Mouse (Mus musculus): ENCODE data around the gene Prrc2b.

Gene Prrc2b

DNA sequence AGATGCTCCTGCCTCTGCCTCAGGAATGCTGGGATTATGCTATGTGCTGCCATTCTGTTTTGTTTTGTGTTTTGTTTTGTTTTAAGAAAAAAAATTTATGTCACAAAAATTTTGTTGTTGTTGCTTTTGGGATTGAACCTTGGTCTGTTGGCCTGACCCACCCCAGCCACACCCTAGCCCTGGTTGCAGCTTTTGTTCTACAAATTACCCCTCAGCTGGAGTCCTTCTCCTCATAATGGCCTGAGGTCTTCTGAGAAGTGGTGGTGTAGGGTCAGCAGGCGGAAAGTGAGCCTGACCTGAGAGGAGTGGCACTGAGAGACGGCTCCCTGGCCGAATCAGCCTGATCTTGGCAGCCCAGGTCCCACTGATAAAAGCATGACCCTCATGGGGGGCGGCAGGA lies 11.8 kb downstream of the Prrc2b start:
- no peak for DNase-seq

DNA sequence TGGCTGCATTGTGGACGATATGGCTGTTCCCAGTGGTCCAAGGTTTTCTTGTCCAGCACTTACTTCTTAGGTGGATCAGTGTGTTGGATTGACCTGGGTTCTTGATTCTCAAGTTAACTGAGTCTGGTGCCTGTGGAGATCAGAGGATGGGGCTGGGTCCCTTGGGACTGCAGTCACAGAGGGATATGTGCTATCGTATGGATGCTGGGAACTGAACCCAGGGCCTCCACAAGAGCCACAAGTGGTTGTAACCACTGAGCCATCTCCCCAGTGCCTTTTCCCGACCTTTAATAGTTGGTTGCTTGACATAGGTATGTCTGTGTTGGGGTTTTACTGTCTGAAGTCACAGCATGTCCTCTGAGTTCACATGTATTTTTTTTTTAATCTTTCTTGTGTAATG lies 12.2 kb downstream of the Prrc2b start:
- no peak for DNase-seq

DNA sequence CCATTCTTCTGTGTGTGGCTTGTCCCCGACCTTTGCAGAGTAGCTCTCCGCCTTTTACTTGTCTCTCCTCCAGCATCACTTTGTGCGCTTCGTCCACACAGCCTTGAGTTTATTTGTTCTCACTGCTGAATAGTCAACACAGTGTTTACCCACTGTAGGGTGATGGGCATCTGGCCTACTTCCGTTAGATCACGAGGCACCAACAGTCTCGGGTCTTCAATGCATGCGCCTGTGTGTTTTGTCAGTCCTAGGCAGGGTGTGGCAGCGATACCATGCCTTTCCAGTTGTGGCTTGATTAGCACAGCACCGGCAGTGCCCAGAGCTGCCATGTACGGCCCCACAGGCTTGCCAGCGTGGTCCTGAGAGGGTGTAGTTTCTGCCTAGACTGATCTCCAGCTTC lies 13.6 kb downstream of the Prrc2b start:
- no peak for DNase-seq

DNA sequence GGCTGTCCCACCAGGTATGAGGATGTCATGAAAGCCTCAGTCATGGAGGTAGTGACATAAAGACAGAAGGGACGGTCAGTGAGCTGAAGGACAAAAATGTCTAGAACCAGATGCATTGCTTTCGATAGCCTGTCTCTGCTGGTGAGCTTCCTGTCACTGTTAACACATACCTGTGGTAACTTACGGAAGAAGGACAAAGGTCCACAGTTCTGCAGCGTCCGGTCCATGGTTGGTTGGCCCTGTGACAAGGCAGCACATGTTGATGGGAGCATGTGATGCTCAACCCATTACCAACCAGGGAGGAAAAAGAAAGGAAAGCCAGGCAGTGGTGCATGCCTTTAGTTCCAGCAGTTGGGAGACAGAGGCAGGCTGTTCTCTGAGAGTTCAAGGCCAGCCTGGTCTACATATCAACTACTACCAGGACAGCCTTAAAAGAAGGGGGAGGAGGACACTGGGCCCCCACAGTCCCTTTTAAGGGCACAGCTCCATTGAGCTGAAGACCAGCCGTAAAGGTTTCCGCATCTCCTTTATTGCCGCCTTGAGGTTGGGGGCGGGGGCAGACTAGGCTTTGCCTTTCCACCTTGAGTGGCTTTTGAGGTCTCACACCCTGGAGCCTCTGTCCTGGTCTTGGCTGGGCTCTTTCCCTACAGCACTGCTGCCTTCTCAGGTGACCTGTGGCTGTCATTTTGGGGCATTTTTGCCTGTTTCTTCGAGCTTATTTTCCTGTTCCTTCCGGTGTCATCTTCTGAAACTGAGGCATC lies 14.3 kb downstream of the Prrc2b start:
- no peak for DNase-seq

DNA sequence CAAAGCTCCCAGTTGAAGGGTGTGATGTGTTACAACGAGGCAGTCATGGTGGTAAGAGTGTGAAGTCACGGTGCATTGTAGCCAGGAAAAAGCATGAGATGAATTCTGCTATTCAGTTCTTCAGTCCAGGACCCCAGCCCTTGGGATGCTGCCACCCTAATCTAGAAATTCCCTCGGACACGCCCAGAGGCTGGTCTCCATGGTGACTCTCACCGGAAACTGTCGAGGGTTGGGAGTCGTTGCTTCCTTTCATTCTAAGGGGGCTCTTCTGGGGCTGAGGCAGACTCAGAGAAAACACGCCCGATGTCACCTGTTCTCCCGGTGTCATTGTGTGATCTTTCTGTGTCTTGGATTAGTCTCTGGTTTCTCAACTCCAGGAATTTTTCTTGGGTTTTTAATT lies 15.7 kb downstream of the Prrc2b start:
- DNase-seq, result no peak

DNA sequence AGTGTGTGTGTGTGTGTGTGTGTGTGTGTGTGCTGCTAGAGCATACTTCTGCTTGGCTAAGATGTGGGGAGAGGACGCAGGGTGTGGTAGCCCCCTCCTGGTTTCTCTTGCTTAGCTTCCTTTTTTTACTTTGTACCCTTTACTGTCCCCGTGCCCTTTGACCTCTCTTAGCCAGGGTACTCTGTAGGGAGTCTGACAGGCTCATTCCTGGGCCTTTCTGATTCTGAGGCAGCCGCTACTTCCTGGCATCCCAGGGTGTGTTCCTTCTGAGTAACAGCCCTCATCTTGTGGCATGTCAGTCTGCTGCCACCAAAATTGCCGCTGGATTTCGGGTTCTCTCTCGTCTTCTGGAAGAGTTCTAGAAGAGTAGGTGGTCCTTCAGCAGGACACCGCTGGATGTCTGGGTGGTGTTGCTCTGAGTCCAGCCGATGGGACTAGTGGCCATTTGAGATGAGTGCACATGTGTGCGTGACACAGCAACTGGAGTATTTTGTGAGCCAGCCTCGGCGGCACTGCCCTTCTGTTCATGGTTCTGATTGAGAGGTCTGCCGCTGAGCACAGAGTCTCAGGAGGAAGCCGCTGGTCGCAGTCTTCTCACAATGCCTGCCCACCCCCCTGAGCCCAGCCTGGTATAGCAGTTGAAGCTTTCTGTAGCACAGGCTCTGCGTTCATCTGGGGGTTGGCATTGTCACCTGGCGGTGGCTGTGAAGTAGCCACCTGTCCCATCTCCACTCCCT lies 16.3 kb downstream of the Prrc2b start:
- no peak for DNase-seq

DNA sequence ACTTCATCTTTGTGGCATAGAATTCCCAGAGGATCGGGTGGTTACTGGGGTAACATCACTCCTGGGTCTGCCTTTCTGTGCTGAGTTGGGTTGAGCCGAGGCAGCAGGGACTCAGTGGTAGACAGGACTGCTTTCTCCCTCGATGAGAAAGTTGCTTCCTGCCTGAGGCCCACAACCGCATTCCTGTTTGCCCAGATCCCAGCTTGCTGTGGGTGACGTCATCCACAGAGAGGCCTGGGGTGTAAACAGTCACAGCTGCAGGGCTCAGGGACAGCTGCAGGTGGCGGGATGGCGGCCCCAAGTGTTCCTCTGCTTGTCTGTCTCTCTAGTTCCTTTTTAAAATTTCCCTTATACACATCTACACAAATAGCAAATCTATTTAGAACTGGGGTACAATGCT lies 16.9 kb downstream of the Prrc2b start:
- peak; percentile 65 for DNase-seq

DNA sequence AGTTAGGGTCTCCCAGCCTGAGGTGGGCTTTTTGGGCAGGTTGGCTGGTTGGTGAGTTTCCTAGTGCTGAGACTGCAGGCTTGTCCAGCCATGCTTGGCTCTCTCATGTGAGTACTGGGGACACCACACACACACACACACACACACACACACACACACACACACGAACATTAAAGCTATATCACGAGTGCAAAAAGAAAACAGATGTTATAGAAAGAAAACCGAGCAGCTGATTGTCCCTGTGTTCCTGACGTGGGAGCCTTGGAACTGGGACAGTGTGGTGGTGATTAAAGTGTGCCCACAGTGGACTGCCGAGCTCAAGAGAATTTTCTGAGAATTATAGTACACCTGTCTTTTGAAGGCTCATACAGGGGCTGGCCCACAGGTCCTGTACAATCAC lies 18.4 kb downstream of the Prrc2b start:
- no peak for DNase-seq

DNA sequence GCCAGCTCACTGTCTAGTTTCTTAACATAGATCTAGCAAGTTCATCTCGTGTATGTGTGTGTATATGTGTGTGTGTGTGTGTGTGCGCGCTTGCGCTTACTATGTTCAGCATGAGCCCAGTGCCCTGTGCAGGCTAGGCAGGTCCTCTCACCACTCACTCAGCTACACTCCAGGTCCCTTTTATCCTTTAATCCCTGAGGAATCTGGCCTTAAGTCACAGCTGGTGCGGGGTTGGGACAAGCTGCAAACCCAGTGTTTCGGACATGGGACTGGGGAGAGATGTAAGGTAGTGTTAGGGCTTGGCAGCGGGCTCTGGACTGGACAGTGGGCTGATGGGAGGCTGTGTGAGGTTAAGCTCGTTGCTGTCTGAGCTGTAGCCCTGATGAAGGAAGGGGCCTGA lies 19.1 kb downstream of the Prrc2b start:
- DNase-seq, result no peak

DNA sequence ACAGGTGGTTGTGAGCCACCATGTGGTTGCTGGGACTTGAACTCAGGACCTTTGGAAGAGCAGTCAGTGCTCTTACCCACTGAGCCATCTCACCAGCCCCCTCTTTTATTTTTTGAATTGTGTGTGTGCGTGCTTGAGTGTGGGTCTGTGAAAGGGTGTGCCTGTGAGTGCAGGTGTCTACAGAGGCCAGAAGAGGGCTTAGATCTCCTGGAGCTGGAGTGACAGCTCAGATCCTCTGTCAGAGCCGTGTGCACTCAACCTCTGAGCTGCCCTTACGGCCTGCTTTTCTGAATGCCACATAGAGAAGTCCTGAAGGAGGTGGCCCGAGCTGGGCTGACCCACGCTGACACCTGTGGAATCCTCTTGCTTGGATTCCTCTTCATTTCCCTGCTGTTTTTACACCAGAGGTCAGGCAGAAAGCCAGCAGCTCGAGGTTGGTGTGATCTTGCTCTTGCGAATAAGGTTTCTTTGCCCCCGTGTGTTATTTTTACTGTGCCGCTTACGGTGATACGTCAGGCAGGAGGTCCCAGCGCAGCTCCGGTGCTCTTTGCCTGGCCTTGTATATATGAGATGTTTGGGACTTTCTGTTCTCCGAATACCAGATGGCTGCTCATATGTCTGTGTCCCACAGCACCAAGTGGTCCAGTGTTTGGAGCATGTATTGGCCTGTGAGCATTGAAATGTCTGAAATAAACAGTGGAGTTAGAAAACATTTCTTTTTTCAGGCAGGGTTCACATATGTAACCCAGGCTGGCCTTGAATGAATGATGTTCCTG lies 21.0 kb downstream of the Prrc2b start:
- no peak for DNase-seq

DNA sequence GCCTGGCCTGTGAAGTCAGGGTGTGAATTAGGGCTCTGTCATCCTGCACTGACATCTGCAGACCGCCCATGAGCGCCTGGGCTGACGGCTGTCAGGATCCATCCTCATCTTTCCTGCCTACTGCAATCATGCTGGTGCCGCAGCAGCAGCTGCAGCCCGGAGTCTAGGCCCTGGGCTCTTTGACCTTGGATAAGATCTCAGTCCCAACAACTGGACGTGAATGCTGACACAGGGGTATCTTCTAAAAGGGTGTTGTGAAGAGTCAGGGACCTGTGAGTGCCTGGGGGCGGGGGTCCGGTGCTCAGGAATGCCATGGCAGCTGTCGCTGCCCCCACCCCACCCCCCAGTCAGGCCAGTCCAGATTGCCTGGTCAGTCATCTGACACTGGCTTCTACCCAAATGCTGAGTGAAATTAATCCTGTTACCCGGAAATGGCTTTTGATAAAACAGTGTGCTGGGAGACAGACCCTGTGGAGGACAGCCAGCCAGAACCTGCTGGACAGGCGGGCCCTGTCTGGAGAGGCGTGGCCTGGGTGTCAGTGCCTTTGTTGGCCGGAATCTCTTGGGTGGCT lies 23.4 kb downstream of the Prrc2b start:
- peak; percentile 84 for DNase-seq

DNA sequence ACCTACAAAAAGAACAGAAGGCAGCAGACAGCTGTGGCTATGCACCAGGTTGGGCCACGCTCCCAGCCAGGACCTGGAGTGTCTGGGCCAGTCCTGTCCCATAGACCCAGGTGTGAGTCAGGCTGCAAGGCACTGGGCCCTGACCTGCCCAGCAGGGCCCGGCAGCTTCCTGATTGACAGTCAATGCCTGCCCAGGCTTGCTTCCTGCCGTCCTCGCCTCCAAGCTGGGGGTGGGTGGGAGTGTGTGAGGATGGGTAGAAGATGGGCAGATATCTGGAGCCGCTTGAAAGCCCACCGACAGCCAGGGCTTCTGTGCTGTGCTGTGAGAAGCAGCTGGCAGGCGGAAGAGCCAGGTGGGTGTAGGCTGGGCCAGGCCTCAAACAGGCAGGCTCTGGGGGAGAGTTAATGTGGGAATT lies 24.2 kb downstream of the Prrc2b start:
- peak; percentile 80 for DNase-seq

DNA sequence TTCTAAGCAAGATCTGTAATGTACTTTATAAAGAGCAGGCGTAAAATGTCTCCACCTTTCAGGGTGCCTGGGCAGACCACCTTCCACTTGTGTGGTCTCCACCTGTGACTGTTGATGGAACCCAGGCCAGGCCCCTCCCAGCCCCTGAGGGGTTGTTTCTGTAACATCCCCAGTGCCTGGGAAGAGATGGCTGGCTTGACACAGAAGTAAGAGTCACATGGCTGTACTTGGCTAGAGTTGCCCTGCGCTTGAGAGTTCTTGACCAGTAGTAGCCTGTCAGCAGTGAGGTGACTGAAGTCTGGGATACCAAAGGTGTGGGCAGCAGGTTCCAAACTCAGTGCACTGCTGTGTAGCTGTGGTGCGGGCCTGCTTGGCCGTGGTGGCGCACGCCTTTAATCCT lies 24.6 kb downstream of the Prrc2b start:
- DNase-seq, result no peak

DNA sequence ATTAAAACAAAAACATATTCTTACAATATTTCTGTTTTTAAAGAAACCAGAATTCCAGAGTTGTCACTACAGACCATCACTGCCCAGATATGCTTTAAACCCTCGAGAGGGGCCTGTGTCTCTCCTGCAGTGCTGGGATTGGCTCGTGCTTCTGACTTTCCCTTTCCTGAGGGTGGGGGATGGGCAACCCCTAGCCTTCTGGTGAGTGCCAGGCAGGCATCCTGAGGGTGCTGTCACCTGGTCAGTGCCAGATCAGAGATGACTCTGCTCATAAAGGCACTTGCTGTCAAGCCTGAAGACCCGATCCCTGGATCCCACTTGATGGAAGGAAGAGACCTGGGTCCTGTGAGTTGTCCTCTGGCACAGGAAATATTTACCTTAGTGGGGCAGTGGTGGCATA lies 26.0 kb downstream of the Prrc2b start:
- DNase-seq, result peak; percentile 72

DNA sequence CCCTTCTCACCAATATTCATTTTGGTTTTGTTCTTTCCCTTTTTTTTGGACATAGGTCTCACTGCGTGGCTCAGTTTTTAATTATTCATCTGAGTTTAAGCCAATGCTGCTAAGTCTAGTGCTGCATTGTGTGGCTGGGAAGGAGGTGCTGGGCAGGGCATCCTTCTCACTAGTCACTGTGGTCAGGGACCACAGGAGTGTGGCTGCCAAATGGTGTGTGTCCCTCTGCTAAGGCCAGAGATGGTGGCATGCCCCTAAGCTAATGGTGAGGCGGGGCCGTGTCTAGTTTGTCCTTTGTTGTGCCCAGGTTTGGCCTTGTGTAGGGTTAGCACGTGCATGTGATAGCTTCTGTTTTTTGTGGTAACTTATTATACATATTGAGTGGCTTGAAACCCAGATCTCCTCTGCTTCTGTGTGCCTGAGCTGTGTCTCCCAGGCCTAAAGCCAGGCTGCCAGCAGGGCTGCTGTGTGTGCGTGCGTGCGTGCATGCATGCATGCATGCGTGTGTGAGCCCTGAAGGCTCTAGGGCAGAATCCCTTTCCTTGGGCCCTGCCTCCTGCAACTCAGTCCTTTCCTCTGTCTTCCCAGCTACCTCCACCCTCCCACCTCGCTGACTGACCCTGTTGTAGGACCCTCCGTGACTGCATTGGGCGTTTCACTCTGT lies 26.6 kb downstream of the Prrc2b start:
- DNase-seq, result no peak

DNA sequence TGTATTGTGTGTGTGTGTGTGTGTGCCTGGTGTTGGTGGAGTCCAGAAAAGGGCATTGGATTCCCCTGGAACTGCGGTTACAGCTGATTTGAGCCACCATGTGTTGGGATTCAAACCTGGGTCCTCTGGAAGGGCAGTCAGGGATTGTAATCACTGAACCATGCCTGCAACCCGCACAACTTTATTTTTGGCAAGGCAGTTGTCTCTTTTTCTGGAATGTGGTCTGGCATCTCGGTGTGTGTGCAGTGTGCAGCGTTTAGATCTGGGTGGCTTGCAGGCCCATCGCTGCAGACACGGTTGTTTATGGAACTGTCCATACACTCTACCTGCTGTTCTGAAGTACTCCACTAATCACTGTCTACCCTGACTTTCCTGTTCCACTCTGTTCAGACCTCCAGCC lies 28.5 kb downstream of the Prrc2b start:
- DNase-seq, result no peak

DNA sequence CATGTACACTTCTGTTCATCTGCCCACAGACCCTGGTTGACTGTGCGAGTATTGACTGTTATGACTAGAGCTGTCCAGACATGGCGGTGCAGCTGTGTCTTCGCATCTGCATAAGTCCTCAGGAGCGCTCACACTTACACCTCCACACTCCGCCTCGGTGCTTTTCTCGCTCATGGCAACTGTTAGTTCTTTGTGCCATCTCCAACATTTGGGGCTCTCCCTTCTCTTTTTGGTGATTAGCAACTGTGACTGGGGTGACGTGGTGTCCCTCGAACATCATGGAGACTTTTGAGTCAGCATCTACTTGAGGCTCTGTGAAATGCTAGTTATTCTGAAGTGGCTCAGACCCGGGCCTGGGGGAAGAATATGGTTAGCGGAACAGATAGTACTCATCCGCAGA lies 29.2 kb downstream of the Prrc2b start:
- DNase-seq, result no peak

DNA sequence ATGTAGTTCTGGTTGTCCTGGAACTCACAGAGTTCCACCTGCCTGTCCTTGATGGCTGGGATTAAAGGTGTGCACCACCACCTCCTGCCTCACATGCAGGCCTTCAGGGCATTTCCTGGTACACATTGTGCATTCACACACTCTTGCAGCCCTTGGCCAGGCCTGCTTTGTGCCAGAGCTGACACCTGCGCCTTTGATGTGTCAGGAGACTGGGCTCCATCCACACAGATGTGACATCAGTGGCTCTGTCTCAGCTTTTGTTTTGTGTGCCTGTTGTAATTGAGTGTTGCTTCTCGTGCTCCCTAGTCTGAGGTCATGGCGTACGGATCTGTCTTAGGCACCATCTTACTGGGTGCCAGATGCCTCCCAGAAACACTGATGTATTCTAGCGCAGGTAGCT lies 30.5 kb downstream of the Prrc2b start:
- no peak for DNase-seq

DNA sequence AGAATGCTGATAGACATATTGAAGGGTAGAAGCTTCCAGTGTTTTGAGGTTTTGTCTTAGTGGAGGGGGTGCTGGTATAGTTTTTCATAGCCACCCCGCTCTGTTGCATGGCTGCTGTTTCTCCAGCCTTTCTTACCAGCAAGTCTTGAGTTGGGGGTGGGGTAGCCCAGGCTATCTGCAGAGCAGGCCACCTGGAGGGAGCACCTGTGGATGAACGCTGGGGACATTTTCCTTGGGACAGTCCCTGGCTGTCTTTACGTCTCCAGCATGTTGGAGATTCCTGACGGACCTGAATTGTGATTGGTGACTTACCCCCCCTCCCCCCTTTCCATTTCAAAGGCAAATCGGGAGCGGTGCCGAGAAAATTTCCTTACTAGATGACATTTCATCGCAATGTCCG lies 31.2 kb downstream of the Prrc2b start:
- DNase-seq, result no peak

DNA sequence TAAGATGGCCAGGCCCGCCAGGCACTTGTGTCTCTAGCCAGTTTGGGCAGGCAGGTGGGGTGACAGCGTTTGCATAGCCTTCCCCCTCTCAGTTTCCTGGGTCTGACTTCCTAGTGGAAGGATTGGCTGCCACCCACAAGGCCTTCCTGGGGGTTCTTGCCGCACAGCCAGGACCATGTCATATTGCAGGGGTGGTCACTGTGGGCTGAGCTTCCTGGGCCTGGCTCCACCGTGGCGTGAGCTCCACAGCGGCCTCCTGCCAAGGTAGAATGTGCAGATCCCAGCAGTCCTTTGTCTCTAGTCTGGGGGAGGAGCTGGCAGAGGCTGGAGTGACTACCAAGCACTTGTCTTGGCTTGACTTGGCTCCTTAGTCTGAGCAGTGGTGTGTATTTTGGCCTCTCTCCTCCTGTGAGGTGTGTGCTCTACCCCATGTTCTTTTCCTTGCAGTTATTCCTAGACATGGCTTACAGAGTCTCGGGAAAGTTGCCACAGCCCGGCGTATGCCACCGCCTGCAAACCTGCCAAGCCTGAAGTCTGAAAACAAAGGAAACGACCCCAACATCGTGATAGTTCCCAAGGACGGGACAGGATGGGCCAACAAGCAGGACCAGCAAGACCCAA lies 31.9 kb downstream of the Prrc2b start:
- peak; percentile 74 for DNase-seq

DNA sequence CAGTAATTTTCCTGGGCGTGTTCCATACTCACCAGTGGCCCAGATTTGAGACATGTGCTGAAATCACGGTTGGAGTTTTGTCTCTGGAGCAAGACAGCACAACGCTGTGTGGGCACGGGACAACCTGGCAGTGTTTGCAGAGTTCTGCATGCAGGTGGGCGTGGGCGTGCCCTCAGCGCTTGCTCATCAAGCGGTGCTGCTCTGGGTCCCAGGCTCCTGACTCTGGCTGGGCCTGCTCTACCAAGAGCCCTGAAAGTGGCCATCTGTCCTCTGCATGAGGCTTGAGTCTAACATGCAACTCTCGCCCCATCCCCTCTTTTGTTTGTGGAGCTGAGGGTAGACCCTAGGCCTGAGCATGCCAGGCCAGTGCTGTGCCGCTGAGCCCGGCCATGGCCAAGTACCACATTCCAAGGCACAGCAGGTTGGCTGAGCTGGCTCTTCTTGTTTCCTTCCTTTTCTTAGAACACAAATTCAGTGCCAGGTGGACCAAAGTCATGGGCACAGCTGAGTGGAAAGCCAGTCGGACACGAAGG lies 36.2 kb downstream of the Prrc2b start:
- peak; percentile 78 for DNase-seq

DNA sequence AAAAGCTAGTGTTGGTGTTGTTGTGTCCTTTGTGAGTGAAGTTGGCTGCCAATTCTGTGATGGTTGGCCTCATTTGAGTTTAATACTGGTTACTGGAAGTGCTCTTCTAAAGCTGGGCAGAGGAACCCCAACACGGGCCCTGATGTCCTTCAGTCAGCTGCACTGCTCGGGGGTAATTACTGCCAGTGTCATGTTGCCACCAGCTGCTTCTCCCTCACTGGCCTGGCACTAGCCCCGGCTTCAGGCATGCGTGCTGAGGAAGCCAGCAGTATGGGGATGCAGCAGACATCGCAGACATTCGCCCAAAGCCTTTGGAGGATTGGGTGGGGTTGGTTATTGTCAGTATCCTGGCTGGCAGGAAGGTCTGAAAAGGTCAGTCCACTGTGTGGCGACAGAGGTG lies 36.8 kb downstream of the Prrc2b start:
- peak; percentile 67 for DNase-seq
